Mouse (Mus musculus): ENCODE measurements around the gene Chmp4b. TPM values are rescaled to one million over a fixed set of nuclear protein-coding genes. Genes with fewer than 3 reads are reported as not detected.

Chmp4b gene
- total RNA-seq, 2 experiments from 2014 or later: 114 to 121 TPM

DNA sequence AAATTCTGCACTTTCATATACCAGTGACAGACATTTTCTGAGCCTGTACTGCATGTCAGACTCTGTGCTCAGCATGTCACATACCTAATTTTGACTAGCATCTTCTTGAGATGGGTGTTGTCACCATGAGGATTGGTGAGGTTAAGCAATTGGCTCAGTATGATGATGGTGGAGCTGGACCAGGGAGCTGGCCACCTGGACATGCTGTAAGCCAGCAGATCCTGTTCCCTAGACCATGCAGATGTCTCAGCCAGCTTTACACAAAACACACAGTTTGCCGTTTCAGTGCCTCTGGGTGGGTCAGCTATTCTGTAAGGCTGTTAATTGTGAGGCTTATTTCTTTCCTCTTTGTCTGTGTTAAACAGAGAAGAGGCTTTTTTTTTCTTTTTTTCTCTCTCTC is 31.2 kb downstream of the Chmp4b start:
- no peak for DNase-seq

DNA sequence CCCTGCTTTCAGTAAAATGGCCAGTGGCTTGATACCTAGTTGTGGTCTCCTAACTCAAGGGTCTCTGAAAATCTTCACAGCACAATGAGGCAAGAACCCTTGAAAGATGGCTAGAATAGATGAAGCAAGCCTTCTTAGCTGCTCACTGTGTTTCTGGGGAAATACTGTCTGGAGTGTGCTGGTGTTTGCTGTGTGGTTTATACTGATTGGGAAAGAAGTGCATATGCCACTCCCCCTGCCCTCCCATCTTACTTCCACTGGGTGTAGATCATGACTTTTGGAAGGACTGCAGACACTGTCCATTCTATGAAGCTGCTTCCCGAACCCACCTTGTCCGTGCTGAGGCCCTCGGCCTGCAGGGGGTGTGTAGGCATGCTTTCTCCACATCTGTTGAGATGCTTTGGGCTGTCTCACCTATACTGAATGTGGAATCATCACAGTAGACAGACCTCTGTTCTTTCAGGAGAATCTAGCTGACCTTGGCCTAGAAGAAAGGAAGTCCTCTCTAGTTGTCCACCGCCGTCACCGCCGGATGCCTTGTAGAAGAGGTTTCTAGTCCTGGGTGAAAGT is 33.5 kb downstream of the Chmp4b start:
- no peak for DNase-seq

DNA sequence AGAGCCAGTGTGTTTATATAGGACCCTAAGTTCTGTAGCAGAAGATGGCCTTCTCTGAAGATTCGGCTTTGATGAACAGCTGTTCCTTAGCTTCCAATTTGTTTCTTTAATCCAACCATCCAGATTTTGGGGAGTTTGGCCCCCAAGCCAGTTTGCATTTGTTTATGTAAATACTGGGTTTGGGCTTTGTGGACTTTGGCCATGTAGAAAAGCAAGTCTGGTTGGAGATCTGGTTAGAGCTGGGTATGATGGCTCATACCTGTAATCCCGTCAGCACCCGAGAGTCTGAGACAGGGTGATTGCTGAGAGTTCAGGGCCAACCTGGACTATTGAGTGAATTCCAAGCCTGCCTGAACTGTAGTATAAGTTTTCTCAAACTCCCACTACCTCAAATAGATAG is 34.3 kb downstream of the Chmp4b start:
- no peak for DNase-seq

DNA sequence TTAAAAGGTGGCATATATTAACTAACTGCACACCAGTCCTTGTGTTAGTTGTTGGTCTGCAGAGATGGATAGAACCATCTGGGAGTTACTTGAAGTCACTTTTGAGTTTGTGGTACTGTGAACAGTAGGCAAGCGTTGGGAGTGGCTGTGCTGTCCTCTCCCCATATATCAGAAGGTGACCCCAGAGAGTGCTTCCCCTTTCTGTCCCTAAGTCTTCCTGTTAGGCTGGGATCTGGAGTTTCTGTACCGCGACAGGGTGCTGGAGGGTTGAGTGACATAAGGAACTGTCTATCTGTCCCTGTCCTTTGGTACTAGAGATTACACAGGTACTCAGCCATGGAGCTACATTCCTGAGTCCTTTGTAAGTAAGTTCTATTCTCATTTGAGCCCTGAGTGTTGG is 35.3 kb downstream of the Chmp4b start:
- DNase-seq: no peak

DNA sequence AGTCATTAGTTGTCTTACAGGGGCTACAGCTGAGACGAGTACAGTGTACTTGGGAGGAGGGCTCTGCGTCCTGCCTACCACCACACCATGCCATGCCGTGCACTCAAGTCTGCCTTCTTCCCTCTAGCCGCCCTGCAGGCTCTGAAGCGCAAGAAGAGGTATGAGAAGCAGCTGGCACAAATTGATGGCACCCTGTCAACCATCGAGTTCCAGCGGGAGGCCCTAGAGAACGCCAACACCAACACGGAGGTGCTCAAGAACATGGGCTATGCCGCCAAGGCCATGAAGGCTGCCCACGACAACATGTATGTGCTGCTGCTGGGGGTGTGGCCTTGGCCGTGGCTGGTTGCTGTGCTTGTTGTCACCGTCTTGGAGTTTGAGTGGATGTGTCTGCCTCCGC is 37.9 kb downstream of the Chmp4b start:
- DNase-seq: no peak

DNA sequence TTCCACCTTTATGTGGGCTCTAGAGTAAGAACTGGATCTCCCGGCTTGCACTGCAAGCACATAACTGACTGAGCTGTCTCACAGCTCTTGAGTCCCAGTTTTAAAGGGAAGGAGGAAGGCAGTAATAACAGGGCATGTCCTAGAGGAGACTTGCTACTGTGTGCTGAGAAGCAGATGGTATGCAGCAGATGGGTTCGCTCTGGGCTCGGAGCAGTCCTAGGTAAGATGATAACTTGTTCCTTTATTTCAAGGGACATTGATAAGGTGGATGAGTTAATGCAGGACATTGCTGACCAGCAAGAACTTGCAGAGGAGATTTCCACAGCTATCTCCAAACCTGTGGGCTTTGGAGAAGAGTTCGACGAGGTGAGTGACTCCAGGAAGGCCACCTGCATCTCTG is 39.5 kb downstream of the Chmp4b start:
- no peak for DNase-seq

DNA sequence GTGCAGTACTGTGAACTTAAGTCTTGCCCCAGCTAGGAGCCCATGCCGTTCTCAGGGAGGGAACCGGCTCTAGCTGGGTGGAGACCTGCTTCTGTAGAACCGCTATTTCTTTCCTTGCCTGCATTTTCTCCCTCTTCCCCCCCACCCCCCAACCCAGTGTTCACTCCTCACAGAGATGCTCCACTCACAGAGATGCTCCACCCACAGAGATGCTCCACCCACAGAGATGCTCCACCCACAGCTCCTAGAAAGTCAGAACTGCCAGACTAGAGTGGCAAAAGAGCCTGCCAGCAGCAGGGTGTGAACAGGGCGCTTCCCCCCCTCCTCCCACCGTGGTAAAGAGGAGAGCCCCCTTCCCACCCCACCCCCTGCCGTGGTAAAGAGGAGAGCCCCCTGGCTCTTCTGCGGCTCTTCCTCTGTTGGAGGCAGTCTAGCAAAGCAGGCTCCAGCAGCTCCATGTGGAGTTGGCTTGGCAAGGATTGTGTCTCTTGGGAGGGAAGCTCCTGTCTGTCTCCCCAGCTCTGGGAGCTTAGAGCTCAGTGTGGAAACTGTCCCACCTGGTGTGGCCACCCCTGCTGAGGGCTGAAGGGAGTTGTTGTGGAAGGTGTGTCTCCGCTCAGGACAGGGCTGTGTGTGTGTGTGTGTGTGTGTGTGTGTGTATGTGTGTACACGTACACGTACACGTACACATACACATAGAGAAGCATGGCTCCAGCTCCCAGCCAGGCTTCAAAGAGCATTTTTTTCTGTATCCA is 41.9 kb downstream of the Chmp4b start:
- DNase-seq: peak in 1 of 2 experiments; percentile 53

DNA sequence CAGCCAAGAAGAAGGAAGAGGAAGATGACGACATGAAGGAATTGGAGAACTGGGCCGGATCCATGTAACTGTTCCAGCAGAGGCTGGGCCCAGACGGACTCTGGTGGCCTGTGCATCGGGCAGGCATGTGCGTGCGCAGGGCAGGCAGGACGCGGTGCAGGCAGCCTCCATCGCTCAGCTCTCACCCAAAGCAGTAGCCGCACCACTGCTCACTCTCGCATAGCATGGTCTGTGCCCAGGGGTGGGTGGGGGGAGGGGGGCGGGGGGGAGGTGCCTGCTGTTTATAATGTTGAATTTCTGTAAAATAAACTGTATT is 42.4 kb downstream of the Chmp4b start:
- peak; percentile 68 to 70 for DNase-seq

DNA sequence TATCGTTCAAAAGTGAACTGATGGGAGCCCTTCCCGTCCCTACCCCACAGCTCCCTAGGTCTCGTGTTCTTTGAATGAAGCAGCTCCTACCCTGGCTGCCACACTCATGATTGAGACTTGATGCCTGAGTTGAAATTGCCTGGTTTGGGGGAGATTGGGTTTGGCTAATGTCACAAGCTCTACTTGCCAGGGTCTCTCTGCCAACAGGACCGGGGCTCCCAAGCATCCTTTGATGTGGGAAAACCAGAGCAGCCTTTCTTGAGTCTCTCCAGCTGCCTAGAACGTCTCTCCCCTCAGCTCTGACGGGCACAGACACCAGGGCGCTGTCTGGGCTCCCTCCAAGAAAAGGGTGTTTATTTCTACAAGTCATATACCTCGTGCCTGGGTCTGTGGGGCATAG is 44.2 kb downstream of the Chmp4b start:
- DNase-seq: no peak

DNA sequence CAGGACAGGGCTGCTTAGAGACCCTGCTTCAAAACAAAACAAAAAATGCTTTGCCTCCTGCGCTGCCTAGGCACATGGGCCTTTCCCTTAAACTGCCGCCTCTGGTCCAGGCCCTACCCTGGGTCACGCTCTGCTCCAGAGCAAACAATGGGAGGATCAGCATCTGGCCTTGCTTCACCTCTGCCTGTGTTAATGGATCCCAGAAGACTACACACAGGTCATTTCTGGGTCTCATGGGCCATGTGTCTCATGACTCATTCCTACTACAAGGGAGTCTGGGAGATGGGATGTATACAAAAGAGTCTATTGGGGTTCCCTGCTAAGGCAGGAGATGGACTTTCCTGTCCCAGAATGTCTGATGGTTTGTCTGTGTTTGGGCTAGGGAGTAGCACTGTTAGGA is 45.2 kb downstream of the Chmp4b start:
- DNase-seq: no peak

DNA sequence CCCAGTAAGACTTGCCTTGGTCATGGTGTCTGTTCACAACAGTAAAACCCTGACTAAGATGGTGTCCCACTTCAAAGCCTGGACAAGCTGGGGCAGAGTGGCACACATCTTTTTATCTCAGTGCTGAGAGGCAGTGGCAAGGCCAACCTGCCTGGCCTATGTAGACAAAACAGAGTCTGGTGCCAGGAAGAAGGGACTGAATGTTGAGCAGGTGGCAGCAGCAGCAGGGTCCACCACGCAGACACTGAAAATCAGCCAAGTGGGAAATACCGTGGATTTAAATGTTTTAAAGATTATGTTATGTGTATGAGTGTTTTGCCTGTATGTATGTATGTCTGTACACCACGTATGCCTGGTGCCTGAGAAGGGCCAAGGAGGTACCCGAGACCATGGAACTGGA is 47.9 kb downstream of the Chmp4b start:
- DNase-seq: no peak

DNA sequence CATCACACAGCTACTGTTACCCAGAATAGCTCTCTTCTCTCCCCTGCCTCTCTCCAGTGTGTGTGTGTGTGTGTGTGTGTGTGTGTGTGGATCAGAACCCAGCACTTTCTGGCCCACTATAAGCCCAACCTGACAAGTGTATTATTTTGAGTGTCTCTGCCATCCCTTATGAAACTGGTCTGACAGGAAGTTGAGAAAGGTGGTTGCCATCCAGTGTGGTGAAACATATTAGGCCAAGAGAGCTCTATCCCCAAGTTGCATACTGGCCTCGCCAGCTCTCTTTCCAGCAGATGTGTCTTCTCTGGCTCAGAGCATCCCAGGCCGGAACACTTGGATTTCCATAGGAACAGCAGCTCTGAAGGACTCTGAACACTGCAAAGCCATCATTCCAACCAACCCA is 48.7 kb downstream of the Chmp4b start:
- no peak for DNase-seq

DNA sequence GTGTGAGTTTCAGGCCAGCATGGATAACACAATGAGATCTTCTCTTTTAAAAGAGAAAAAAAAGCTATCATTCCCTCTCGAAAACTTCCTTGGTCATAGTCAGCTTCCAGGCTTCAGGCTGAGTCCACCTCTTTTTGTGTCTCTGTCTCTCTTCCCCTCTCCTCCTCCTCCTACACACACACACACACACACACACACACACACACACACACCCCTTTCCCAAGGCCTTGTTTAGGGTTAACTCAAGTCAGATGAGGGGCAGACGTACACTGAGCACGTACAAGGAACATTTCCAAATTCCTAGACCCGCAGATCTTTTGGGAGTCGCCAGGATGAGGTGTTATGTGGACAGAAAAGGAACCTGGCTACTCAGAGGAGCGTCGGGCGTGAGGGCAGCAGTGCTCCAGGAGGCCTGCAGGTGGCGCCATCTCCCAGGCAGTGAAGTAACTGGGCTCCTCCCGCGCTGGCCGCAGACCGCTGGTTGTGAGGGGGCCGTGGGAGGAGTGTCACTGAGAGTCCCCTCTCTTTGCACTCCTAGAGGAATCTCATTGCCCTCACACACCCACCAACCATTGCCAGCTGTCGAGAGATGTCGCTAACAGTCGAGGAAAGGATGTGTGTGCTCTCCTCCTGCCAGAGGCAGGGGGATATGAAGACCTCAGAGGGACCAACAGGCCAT is 51.3 kb downstream of the Chmp4b start:
- peak; percentile 39 to 77 for DNase-seq

DNA sequence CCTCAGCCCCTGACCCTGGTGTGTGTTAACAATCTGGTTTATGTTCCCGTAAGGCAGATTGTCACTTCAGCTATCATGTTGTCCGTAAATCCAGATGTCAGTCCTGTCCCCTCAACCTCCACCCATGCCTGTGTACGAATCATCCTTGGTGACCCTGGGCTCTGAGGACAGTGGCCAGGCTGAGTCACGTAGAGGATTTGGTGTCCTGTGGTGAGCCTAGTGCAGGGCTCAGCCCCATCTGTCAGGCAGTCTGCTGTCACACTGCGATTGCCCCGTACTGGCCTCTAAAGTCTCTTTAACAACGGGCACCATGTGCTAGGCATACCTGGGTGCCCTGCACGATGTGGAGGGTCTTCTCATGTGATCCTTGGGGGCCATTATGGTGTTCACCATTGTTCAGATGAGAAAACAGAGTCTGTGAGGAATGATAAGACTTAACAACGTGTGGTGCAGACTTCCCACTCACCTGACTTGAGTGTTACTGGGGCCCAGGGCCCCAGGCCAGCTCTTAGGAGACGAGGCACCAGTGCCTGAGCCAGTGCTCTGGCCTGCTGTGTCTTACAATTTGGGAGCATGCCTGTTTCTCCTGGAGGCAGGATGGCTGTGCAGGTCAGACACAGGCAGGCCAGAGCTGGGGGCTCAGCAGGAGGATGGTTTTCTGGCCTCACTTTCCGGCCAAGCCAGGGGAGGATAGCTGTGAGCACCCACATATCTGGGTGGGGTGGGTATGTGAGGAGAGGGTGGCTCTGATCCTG is 55.2 kb downstream of the Chmp4b start:
- no peak for DNase-seq

DNA sequence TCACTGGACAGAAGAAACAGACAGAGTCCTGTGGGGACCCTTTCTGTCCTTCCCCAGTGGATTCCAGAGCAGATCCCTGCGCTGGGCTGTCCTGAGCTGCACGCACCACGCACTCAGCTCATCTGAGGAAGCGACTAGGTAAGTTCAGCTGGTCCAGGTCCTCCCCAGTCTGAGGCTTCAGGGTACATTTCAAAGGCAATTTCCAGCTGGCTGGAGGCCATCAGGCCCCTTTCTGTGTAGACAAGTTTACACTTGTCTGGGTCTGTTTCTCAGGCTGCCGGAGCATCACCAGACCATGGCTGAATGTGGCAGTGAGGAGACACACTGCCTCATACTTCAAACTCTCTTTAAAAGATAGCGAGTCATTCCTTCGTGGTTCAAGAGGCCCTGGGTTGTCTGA is 55.8 kb downstream of the Chmp4b start:
- no peak for DNase-seq

DNA sequence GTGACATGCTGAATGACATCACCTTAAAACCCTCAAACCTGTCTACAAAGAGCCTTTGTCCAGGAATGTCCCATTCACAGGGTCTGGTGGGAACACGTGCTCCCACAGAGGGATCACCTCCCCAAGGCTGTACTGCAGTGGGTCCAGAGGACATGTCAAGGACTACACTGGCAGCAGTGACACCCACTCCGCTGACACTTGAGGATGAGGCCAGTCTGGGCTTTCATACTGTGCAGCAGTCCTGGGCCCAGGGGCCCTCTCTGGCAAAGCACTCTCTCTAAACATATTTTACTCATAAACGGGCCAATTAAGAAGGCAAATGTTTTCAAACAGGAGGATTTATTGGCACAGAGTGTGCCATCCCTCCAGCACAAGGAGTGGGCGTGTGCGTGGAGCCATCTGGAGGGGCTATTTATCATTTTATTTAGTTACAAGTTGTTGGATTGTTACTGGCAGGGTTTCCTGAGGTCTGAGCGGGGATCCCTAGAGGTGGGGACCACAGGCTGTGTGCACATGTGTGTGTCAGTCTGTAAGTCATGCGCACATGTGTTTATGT is 56.4 kb downstream of the Chmp4b start:
- DNase-seq: no peak

DNA sequence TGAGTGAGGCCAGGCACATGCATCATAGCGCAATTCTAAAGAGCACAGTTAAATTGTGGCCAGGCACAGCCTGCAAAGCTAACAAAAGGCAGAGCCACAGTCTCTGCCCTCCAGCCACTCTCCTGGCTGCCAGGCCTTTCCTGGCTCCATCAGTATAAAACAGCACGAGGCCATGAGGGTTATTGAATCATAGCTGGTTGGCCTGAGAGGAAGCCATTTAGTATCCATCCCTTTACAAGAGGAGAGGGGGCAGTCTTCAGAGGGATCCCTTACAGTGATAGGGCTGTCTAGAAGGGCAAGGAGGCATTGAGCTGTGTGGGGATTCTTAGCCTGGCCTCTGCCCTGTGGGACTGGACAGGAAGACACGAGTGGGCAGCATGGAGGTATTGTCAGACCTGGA is 60.2 kb downstream of the Chmp4b start:
- no peak for DNase-seq

DNA sequence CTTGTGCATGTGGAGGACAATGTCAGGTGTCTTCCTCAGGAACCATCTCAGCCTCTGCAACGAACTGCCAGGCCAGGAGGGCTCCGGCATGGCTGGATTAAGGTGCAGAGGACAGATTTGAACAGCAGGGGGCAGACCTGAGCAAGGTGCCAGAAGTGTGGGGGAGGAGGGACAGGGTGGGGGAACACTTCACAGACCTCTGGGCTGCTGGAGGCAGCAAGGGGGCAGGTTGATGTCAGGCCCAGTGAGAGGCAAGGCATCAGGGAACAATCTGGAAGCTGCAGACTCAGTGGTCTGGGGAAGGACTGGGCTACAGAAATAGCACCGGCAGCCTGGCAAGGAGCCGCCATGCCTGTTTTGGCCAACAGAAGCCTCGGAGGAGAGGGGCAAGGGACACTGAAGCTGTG is 60.8 kb downstream of the Chmp4b start:
- DNase-seq: peak; percentile 29 to 73

DNA sequence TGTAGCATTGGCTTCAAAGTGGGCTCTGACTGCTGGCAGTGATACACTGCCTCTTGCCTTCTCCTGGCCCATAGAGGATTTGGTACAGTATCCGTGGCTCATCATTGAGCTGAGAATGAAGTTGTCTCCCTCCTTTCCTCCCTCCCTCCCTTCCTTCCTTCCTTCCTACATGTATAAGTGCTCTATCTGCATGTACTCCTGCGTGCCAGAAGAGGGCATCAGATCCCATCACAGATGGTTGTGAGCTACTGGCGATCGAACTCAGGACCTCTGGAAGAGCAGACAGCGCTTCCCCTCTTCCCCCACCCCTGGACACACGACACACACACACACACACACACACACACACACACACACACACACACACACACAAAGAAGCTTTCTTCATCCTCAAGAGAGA is 61.6 kb downstream of the Chmp4b start:
- no peak for DNase-seq

DNA sequence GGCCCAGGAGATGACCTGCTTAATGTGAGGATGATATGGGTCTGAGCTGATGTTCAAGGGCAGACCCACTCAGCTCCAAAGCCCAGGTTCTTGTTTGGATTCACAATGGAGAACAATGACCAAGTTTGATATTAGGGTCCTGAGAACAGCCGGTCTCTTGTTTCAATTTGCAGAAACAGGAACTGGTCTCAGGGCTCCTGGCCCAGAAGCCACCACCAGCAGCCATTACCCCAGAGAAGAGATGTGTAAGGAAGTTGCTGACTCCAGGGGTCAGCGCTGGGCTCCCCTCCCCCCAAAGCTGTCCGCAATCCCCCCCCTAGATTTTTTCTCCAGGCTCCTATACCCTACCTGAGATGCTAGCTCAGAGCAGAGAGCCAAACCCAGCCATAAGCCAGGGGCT is 62.5 kb downstream of the Chmp4b start:
- DNase-seq: no peak

DNA sequence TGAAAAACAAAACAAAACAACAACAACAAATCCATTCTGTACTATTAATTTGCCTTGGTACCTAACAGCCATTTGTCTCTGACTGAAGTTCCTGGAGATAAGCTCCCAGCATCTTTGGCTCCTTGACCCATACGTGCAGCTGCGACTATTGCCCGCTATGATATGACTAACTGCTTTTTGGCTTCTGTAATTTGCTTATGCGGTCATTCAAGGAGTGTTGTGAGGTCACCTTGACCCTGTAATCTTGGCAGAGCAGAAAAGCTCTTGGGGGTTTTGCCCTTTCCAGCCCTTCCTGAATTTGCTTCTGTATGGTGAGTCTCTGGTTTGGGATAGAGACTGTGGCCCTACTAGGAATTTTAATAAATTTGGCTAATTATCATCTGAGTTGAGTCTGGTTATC is 65.1 kb downstream of the Chmp4b start:
- DNase-seq: no peak

DNA sequence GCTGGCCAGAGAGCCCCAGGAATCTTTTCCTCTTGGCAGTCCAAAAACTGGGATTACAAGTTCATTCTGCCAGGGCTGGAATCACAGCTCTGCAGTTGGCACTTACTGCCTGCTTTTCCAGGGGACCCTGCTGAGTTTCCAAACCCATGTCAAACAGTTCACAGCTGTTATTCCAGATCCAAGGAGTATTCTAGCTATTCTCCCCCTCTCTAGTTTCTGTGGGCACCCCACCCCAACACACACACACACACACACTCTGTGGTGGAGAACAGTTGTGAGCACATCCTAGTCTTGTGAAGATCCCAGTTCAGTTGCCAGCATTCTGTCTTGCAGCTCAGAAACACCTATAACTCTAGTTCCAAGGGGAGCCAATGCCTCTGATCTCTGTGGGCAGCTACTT is 65.6 kb downstream of the Chmp4b start:
- DNase-seq: no peak

All from heart, adult 18-20 months (tissue).